Mouse (Mus musculus): Measurements from ENCODE around the gene Ryr1. TPM values are rescaled to one million over a fixed set of nuclear protein-coding genes. Genes with fewer than 3 reads are reported as not detected.
"Not testable (repeated sequence)": the region's sequence is repeated elsewhere in the genome, so short reads cannot be mapped to it uniquely, and the experiment has no call there.

Ryr1 gene
- total RNA-seq, 2 experiments from 2014 or later, result 0.78 to 0.92 TPM

GRCm38 (mm10) chr7:29146625-29147367 lies 21.8 kb upstream of the Ryr1 start:
- no peak for ATAC-seq (ENCODE audit: poor library complexity, severe bottlenecking)

DNA sequence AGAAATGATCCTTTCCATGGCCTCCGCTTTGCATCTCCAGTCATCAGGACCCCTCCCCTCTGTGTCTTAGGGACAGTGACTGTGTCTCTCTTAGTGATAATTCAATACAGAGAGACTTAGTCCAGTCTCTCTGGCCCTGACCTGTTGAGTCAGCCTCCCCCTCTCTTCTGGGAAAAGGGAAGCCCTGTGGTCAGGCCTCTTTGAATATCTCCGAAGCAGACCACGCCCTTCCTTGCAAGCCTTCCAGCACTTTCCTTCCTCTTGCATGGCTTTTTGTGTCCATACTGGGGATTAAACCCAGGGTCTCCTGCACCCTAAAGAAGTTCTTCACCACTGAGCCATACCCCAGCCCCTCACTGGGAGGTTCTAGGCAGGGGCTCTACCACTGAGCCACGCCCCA lies 19.0 kb upstream of the Ryr1 start:
- peak; percentile 92 for ATAC-seq (ENCODE audit: poor library complexity, severe bottlenecking)

DNA sequence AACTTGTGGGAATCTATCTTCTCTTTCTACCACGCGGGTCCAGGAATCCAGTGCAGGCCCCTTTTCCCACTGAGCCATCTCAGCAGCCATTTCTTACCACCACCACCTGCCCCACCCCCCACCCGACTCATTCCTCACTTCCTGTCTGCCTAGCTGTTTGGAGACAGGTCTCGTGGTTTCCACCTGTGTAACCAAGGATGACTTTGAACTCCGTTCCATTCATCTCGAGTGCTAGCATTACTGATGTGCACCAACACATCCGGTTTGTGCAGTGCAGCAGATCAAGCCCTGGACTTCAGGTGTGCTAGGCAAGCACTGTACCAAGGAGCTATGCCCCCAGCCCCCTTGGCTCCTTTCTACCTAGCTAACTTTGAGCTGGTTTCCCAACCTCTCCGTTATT lies 16.4 kb upstream of the Ryr1 start:
- ATAC-seq (ENCODE audit: poor library complexity, severe bottlenecking), result 0 out of 2 replicates have a peak, but pooled peaks have one; percentile 23

- not testable (repeated sequence) for ATAC-seq (ENCODE audit: poor library complexity, severe bottlenecking)
Observed at GRCm38 (mm10) chr7:29139237-29139636, 14.3 kb upstream of the Ryr1 start.

DNA sequence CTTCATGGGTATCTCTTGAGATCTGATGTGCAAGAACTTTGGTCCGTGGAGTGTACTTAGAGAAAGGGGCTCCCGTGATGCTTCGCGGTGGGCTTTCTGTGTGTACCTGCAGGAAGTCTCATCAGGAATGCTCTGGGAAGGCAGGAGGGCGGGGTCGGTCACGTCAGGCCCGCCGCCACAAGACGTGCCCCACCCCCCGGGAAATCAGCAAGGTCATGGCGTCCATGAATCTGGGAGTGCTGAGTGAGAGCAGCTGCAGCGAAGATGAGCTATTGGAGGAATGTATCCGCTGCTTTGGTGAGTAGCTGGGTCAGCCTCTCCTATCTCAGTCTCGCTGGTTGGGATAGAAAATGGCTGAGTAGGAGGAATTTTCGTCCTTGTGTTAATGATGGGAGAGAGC lies 12.4 kb upstream of the Ryr1 start:
- no peak for ATAC-seq (ENCODE audit: poor library complexity, severe bottlenecking)

GRCm38 (mm10) chr7:29134693-29135386 lies 9.9 kb upstream of the Ryr1 start, which contains the start of gene Rasgrp4:
Gene Rasgrp4 (plus strand): TSS chr7:29134851.
- peak; percentile 99 for ATAC-seq (ENCODE audit: poor library complexity, severe bottlenecking)

- no peak for ATAC-seq (ENCODE audit: poor library complexity, severe bottlenecking)
Observed at GRCm38 (mm10) chr7:29134230-29134629, 9.3 kb upstream of the Ryr1 start.

- ATAC-seq (ENCODE audit: poor library complexity, severe bottlenecking), result peak; percentile 67
Observed at GRCm38 (mm10) chr7:29128725-29129124, 3.7 kb upstream of the Ryr1 start.

DNA sequence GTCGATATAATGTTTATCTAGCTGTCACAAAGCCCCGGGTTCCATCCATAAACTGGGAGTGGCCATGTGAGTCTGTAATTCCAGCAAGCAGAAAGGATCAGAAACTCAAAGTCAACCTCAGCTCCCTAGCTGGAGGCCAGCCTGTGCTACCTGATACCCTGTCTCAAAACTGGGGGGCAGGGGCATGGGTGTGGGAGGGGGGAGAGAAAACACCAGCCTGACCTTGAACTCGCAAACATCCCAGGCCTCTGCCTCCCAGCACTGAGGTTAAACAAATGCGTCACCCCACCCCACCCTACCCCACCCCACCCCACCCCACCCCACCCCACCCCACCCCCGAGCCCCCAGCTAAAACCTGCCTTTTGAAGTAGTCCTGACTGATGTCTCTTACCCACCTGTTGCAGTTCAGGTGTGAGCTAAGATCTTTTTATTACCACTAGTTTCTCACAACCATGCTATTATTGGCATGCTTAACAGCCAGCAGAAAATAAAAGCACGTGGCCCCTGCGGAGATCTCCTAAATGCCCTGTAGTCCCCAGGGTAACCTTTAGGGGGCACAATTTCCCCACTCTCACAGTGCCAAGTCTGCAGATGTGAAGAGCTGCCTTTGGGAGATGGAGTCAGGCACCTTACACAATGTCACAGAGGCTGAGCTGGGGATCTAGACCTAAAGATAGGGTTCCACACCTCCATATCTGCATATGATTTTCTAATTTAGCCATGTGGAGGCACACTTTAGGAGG lies 1.4 kb upstream of the Ryr1 start:
- peak; percentile 75 for ATAC-seq (ENCODE audit: poor library complexity, severe bottlenecking)

- ATAC-seq (ENCODE audit: poor library complexity, severe bottlenecking), result 0 out of 2 replicates have a peak, but pooled peaks have one; percentile 23
Observed at GRCm38 (mm10) chr7:29123531-29124358, 1.2 kb downstream of the Ryr1 start.

GRCm38 (mm10) chr7:29122821-29123220 lies 2.2 kb downstream of the Ryr1 start:
- no peak for ATAC-seq (ENCODE audit: poor library complexity, severe bottlenecking)

DNA sequence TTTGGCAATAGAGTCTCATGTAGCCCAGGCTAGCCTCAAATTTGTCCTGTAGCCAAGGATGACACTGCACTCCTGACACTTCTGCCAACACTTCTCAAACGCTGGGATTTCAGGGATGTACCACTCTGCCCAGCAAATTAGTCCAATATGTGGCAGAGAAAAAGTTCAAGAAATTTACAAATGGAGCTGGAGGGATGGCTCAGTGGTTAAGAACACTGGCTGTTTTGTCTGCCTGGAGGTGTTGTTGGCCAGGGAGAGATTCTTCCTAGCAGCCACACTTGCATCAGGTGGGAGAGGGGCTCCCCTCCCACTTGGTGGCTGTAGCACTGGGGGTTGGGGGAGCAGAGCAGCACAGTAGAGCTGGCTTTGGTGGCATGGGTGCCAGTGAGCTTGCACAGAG lies 5.5 kb downstream of the Ryr1 start:
- ATAC-seq (ENCODE audit: poor library complexity, severe bottlenecking), result no peak

GRCm38 (mm10) chr7:29118142-29118851 lies 6.7 kb downstream of the Ryr1 start:
- no peak for ATAC-seq (ENCODE audit: poor library complexity, severe bottlenecking)

DNA sequence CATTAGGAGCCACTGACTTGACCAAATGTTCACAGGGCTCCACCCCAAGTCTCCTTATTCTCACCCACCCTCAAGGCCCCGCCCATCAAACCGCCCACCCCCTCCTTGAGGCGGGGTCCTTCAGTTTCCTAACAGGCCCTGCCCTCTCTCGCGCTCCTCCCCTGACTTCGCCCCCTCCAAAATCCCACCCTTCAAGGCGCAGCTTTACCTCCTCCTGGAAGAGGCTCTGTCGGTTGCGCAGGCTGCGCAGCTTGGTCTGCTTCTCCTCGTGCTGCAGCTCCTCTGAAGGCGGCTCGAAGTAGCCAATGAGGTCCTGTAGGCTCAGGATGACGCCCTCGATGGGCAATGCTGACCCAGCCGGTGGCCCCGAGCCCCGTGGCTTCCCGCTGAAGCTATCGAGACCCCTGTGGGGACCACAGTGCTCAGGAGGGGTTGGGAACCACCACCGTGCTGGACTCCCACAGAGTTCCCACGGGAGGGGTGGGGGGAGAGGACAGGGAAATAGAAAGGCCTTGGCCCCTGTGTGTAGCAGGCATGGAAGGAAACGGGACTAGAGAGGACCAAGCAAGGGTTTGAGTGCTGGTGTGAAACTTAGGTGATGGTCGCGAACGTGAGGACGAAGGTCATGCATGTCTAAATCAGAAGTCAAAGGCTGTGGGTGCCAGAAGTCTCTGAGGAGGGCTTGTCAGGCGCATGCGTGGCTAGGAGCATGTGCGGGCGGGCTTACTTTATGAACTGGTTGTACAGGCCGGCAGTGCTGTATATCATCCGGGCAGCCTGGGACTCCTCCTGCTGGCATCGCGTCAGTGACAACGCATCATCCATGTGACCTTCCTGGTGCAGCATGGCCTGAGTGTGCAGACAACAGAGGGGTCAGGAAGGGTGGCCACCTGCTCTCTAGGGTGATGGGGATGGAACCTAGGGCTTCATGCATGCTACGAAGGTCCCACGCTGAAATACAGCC lies 15.7 kb downstream of the Ryr1 start:
- no peak for ATAC-seq (ENCODE audit: poor library complexity, severe bottlenecking)

GRCm38 (mm10) chr7:29101286-29102017 lies 23.5 kb downstream of the Ryr1 start:
- ATAC-seq (ENCODE audit: poor library complexity, severe bottlenecking), result no peak

GRCm38 (mm10) chr7:29097131-29097530 lies 27.8 kb downstream of the Ryr1 start:
- no peak for ATAC-seq (ENCODE audit: poor library complexity, severe bottlenecking)

DNA sequence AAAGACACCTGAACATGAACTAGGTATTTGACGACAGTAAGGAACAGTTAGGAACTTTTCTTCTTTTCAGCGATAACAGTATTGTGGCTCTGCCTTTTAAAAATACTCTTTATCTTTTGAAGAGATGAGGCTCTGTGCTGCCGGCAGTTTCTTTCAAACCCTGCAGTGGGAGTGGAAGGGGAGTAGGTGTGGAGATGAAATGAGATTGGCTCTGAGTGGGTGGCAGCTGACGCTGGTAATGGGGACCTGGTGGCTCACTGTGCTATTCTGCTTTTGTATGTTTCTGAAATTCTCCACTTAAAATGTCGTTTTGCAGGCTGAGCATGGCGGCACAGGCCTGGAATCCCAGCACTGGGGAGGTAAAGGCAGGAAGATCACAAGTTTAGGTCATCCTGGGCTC lies 36.2 kb downstream of the Ryr1 start:
- no peak for ATAC-seq (ENCODE audit: poor library complexity, severe bottlenecking)

DNA sequence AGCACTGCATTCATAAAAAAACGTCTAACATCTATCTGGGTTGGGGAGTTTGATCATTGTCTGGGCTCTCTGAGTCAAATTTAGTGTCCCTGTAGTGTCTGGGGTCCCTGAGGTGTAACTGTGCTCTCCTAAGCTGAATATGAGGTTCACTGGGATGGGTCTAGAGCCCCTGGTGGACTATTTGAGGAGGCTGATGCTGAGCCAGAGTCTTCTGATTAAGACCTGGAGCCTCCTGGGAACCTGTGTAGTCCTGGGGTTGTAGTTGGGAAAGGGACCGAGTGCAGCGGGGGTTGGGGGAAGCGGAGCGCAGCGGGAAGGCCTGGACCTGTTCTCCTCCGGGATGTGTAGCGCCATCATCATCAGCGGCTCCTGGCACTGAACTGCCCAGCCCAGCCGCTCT lies 38.1 kb downstream of the Ryr1 start:
- no peak for ATAC-seq (ENCODE audit: poor library complexity, severe bottlenecking)
